Mouse (Mus musculus) kidney, embryonic 14.5 days (tissue): Measurements from ENCODE around the gene Sertad2. TPM values are rescaled to one million over a fixed set of nuclear protein-coding genes. Genes with fewer than 3 reads are reported as not detected.
A peak's percentile ranks its signal among the peaks of the same experiment; 100 is the strongest.

Experiments used
- ATAC-seq: fragments of 200-750 bp; cut with Nextera tagmentation; 2 replicates; pipeline ENCODE4 v1.8.0; 2017; ENCODE audit warnings: moderate number of reproducible peaks, mild to moderate bottlenecking, moderate TSS enrichment, moderate library complexity; ENCODE audit not compliant: low FRiP score, low TSS enrichment
- H3K27ac ChIP-seq: fragments of 300-500 bp; sonication (generic); 2 replicates; pipeline ENCODE4 v1.5.1; 2014; ENCODE audit warnings: low read depth, mild to moderate bottlenecking, low read length, moderate library complexity, mixed read lengths
- H3K27me3 ChIP-seq: fragments of 300-500 bp; sonication (generic); 2 replicates; pipeline ENCODE4 v1.6.1; 2014; ENCODE audit warnings: mild to moderate bottlenecking, low read length; ENCODE audit not compliant: control insufficient read depth, insufficient read depth
- H3K36me3 ChIP-seq: fragments of 300-500 bp; sonication (generic); 2 replicates; pipeline ENCODE4 v1.6.1; 2014; ENCODE audit warnings: low read length, mixed read lengths; ENCODE audit not compliant: control insufficient read depth, insufficient read depth
- H3K4me1 ChIP-seq: fragments of 300-500 bp; sonication (generic); 2 replicates; pipeline ENCODE4 v1.6.1; 2014; ENCODE audit warnings: low read length, mixed read lengths; ENCODE audit not compliant: control insufficient read depth, insufficient read depth
- H3K4me2 ChIP-seq: fragments of 300-500 bp; sonication (generic); replicated peaks from 2 replicates; pipeline ENCODE4 v1.6.1; 2014; ENCODE audit warnings: low read depth, mild to moderate bottlenecking, low read length
- H3K4me3 ChIP-seq: fragments of 300-500 bp; sonication (generic); 2 replicates; pipeline ENCODE4 v1.5.1; 2014; ENCODE audit warnings: mild to moderate bottlenecking, low read length
- H3K9ac ChIP-seq: fragments of 300-500 bp; sonication (generic); 2 replicates; pipeline ENCODE4 v1.6.1; 2014; ENCODE audit warnings: low read depth, mild to moderate bottlenecking, low read length, moderate library complexity
- H3K9me3 ChIP-seq: fragments of 300-500 bp; sonication (generic); 2 replicates; pipeline ENCODE4 v1.6.1; 2016; ENCODE audit warnings: low read length; ENCODE audit not compliant: control insufficient read depth
- WGBS: fragments of 180-500 bp; shearing (Covaris S2); extraction: QIAGEN DNeasy Blood & Tissue Kit; methylation state at CpG from one replicate; pipeline ENCODE4 v1.1.7; 2014; 5-methylcytosine and 5-hydroxymethylcytosine counted together
- polyA plus RNA-seq: library from polyadenylated mRNA; unstranded; fragments of >200 nt; fragmentation: Nextera tagmentation; extraction: Ambion mirVana; gene quantifications from 2 replicates; pipeline ENCODE4 v1.2.1, GENCODE M21; 2014

Gene Sertad2
- polyA plus RNA-seq, 1 experiment from 2014 or later = 34.9 TPM

DNA sequence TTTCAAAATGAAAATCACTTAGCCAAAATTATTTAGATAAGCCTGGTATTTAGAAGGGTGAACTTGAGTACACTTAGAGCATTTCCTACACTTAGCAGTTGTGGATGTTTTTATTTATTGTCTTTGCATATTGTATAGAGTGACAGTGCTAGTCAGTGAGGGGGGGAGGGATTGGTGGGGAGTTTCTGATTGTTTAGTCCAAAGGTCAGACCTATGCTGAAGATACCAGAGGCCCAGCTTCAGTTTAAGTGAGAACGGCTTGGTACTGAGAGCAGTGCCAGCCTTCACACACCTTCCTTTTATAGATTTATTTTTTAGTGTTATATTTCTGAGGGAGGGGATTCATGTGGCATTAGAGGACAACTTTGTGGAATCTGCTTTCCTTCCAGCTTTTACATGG is 91.5 kb downstream of the Sertad2 start:
- H3K27ac ChIP-seq = no peak overlapping the region
- 79% methylated on average over 1 of the region's 1 CpGs for WGBS
- no peak overlapping the region for H3K4me3 ChIP-seq
- peaks cover 17% of the 10 kb centered on the region for H3K4me1 ChIP-seq
- no peak for ATAC-seq
- H3K9ac ChIP-seq = no peak overlapping the region
- no peaks in the 10 kb centered on the region for H3K36me3 ChIP-seq
- H3K9me3 ChIP-seq = no peaks in the 10 kb centered on the region
- no peaks in the 10 kb centered on the region for H3K27me3 ChIP-seq
- no peak overlapping the region for H3K4me2 ChIP-seq

DNA sequence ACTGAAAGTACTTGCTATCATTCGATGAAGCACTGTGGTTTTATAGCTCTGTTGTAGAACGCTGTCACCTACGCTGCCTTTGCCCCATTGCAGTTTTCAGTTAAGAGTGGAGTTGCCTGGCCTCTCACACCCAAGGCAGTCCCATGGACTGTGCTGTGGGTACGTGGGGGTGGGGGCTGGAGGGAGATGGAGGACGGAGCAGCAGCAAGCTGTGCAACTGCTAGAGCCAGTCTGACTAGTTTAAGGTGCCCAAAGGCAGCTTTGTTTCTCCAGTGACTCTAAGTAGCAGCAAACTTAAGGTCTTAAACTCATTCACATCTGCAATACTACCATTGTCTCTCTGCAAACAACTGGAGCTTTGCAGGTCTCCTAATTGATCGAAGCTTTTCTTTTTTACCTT is 92.6 kb downstream of the Sertad2 start:
- no peaks in the 10 kb centered on the region for H3K36me3 ChIP-seq
- no peaks in the 10 kb centered on the region for H3K9me3 ChIP-seq
- no peak overlapping the region for H3K4me3 ChIP-seq
- H3K27me3 ChIP-seq = no peaks in the 10 kb centered on the region
- H3K4me2 ChIP-seq = no peak overlapping the region
- peak overlapping the region; percentile 64; the same call in 1 of the 2 replicates for H3K27ac ChIP-seq
- ATAC-seq = no peak
- H3K4me1 ChIP-seq = peaks cover 28% of the 10 kb centered on the region
- no peak overlapping the region; the same call in 1 of the 2 replicates for H3K9ac ChIP-seq
- WGBS = 27% methylated on average over 6 of the region's 6 CpGs

DNA sequence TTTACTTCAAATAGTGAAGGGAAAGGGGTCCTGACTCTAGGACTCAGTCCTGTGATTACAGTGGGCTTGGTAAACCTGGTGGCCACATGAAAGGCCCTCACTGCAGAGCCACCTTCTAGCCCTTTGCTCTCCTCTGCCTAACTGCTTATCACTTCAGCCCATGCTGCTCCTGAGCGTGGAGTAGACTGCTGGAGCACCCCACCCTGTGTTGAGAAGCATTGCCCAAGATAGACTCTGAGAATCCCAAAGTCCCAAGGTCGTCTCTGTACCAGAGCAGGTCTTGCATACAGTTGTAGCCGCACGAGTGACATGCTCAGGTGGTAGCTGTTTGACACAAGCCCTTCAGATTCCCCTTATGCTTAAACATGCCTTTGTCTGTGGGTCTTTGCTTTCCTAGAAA is 93.1 kb downstream of the Sertad2 start:
- Histone ChIP-seq H3K27me3 (no peaks in the 10 kb centered on the region), H3K9me3 (no peaks in the 10 kb centered on the region), H3K4me2 (no peak overlapping the region), H3K4me1 (peaks cover 33% of the 10 kb centered on the region), H3K36me3 (no peaks in the 10 kb centered on the region), H3K9ac (no peak overlapping the region), H3K4me3 (no peak overlapping the region), H3K27ac (peak overlapping the region; percentile 64; the same call in 1 of the 2 replicates)
- WGBS = 49% methylated on average over 4 of the region's 4 CpGs
- ATAC-seq = no peak

DNA sequence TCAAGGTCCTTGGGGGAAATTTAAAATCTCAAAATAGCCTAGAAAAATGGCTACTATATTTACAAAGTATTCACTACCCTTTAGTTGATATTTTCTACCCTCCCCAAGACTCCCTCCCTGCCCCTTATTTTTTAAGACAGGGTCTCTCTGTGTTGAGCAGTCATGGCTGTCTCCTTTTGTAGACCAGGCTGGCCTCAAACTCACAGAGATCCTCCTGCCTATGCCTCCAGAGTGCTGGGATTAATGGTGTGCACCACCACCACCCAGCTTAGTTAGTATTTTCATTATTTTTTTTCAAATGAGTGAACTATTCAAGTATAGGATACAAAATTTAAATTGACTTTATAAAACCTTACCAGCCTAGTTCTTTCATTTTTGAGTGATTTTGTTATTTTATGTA is 94.0 kb downstream of the Sertad2 start:
- no peak overlapping the region for H3K4me3 ChIP-seq
- peaks cover 33% of the 10 kb centered on the region for H3K4me1 ChIP-seq
- H3K9ac ChIP-seq = no peak overlapping the region
- no peak for ATAC-seq
- no peaks in the 10 kb centered on the region for H3K36me3 ChIP-seq
- H3K4me2 ChIP-seq = no peak overlapping the region
- no peak overlapping the region for H3K27ac ChIP-seq
- no peaks in the 10 kb centered on the region for H3K9me3 ChIP-seq
- no peaks in the 10 kb centered on the region for H3K27me3 ChIP-seq

DNA sequence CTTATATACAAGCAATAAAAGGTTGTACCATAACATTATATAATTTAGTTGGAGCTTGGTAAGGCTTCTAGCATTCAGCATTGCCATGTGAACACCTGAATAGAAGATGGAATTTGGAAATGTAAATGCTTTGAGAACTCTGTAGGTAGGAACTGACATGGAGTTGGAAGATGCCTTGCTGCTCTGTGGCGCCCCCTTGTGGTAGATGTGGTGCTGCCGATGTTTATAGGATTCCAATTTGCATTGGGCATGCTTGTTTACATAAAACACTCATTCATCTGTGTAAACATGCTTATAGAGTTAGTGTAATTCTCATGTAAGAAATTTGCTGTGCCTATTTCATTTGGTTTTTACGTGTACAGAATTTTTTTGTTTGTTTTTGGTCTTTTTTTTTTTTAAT is 95.8 kb downstream of the Sertad2 start:
- peaks cover 28% of the 10 kb centered on the region for H3K4me1 ChIP-seq
- H3K27me3 ChIP-seq = no peaks in the 10 kb centered on the region

DNA sequence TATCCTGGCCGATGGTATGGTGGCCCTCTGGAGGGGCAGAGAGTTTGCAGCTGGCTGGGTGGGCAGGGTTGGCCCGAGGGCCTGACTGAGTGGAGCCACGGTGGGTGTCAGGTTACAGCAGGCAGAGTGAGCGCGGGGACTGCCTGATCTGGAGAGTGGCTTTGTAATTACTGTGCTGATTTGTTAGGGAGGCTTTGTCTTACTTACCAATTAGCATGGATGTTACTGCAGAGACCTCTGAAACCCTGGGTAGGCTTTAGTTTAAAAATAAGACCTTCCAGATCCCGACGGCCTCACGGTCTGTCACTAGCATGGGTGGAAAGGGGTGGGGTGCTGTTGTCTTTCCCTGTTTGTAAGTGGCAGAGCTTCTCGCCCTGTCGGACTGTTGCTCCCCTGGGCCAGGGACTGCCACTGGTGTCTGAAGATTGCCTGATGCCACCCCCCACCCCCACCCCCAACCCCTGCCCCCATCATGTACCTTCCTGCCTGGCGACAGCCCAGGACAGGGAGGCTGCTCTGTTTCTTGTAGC is 96.9 kb downstream of the Sertad2 start:
- peak; percentile 94 for ATAC-seq
- no peaks in the 10 kb centered on the region for H3K9me3 ChIP-seq
- peak overlapping the region; percentile 83 for H3K27ac ChIP-seq
- peak overlapping the region; percentile 20 for H3K4me3 ChIP-seq
- H3K27me3 ChIP-seq = no peaks in the 10 kb centered on the region
- 5% methylated on average over 10 of the region's 11 CpGs for WGBS
- H3K4me1 ChIP-seq = peaks cover 33% of the 10 kb centered on the region
- H3K4me2 ChIP-seq = peak overlapping the region; percentile 42
- H3K36me3 ChIP-seq = no peaks in the 10 kb centered on the region
- peak overlapping the region; percentile 31; the same call in 1 of the 2 replicates for H3K9ac ChIP-seq

More for the DNA sequence above, 95.8 kb downstream of the Sertad2 start:
- no peak overlapping the region for H3K4me3 ChIP-seq
- no peaks in the 10 kb centered on the region for H3K9me3 ChIP-seq
- H3K36me3 ChIP-seq = no peaks in the 10 kb centered on the region
- ATAC-seq = no peak
- no peak overlapping the region for H3K9ac ChIP-seq
- no peak overlapping the region for H3K4me2 ChIP-seq
- H3K27ac ChIP-seq = no peak overlapping the region
- WGBS = 28% methylated on average over 3 of the region's 3 CpGs

DNA sequence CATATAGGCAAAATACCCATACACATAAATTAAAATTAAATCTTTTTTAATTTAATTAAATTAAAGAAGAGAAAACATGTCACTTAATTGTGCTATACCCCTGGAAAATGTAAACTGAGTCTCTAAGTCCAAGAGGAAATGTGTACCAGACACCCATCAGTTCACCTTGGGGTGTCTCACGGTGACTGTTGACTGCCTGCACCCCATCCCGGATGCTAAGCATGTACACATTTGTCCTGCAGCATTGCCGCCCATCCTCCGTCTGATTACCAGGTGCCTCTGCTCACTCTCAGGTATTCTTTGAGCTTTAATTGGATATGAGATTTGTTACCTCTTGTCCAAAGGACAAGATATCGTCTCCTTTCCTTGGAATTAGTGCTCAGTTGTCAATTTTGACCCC is 99.3 kb downstream of the Sertad2 start:
- no peaks in the 10 kb centered on the region for H3K36me3 ChIP-seq
- H3K4me2 ChIP-seq = no peak overlapping the region
- H3K9me3 ChIP-seq = no peaks in the 10 kb centered on the region
- no peak overlapping the region for H3K4me3 ChIP-seq
- peaks cover 39% of the 10 kb centered on the region for H3K4me1 ChIP-seq
- ATAC-seq = no peak
- H3K9ac ChIP-seq = no peak overlapping the region
- no peak overlapping the region for H3K27ac ChIP-seq
- no peaks in the 10 kb centered on the region for H3K27me3 ChIP-seq
- WGBS = 87% methylated on average over 5 of the region's 5 CpGs

DNA sequence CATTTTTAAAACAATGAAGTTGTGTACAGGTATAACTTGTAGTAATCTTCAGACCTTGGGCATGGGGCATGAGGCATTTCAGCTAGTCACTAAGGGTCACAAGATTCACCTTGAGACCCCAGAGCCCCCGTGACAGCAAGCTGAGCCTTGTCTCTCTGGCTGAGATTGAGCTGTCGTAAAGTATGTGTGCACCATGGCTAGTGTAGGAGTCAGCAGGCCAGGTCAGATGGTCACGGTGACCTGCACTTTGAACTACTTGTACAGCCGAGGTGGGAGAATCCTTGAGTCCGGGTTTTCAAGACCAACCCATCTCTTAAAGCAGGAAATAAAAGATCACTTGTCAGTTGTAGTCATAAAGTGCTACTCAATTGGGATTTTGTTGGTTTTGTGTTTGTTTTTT is 100.1 kb downstream of the Sertad2 start:
- Histone ChIP-seq H3K4me1 (peaks cover 48% of the 10 kb centered on the region), H3K27me3 (no peaks in the 10 kb centered on the region), H3K27ac (no peak overlapping the region), H3K4me2 (no peak overlapping the region), H3K4me3 (no peak overlapping the region), H3K36me3 (no peaks in the 10 kb centered on the region), H3K9ac (no peak overlapping the region), H3K9me3 (no peaks in the 10 kb centered on the region)
- 36% methylated on average over 5 of the region's 5 CpGs for WGBS
- ATAC-seq = no peak

DNA sequence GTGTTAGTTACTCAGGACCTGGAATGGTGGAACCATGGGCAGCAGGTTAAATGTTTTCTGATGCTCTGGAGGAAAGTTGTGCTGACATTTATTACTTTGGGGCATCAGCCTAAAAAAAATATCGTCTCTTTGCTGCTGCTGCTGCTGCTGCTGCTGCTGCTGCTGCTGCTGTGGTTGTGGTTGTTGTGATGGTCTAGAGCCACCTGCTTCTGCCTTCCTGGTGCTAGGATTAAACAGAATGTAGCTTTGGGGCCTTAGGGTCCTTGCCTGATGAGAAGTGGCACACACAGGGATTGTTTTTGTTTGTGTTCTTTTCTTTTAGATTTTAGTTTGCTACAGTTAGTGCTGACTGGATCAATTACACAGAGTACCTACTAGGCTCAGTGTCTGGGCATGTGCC is 101.1 kb downstream of the Sertad2 start:
- WGBS = 44% methylated on average over 1 of the region's 1 CpGs
- Histone ChIP-seq H3K4me2 (no peak overlapping the region), H3K27me3 (no peaks in the 10 kb centered on the region), H3K9me3 (no peaks in the 10 kb centered on the region), H3K4me3 (no peak overlapping the region), H3K36me3 (peaks cover 2% of the 10 kb centered on the region; the same call in 1 of the 2 replicates), H3K27ac (no peak overlapping the region), H3K4me1 (peaks cover 48% of the 10 kb centered on the region), H3K9ac (no peak overlapping the region)
- ATAC-seq = no peak
